Mouse (Mus musculus): ENCODE data around the gene Hemk1. TPM values are rescaled to one million over a fixed set of nuclear protein-coding genes. Genes with fewer than 3 reads are reported as not detected.

Gene Hemk1
- total and polyA plus RNA-seq, 3 experiments: 11.9 to 20.5 (median 12.1) TPM

- peaks cover 43% of the 10 kb centered on the region for H3K27me3 ChIP-seq (replicated peaks)
- peak within 1 kb of the TSS; percentile 80 for H3K4me2 ChIP-seq (ENCODE audit: insufficient read depth, low read depth, poor library complexity, severe bottlenecking)
- H3K36me3 ChIP-seq (replicated peaks in 1 of 2; ENCODE audit: control insufficient read depth in 1 of 2, insufficient read depth in 1 of 2, low read length in 1 of 2): peaks cover 0 to 10% of the 10 kb centered on the region in 2 experiments
- H3K9ac ChIP-seq (ENCODE audit: insufficient read depth, low read depth): peak within 1 kb of the TSS; percentile 50; the same call in 1 of the 2 replicates
- no peaks in the 10 kb centered on the region for H3K79me2 ChIP-seq (replicated peaks; ENCODE audit: control insufficient read depth, extremely low read depth, insufficient read depth, poor library complexity, severe bottlenecking)
- dilution Hi-C loops (cut with MboI; ENCODE audit: extremely low pct_ligation_motif_present, extremely low pct_unique_long_range_greater_than_20kb, low sequenced_read_pairs): no loop called here
- H3K4me3 ChIP-seq (replicated peaks in 1 of 3; ENCODE audit: low read depth in 2 of 3, low read length in 2 of 3, poor library complexity in 1 of 3): peak within 1 kb of the TSS; percentile 55 to 72 (median 69)
- H3K27ac ChIP-seq (ENCODE audit: insufficient read depth, low read depth): no peak within 1 kb of the TSS
- in situ Hi-C loops (cut with MboI; ENCODE audit: low pct_ligation_motif_present, low pct_unique_long_range_greater_than_20kb, low sequenced_read_pairs): no loop called here
- no peaks in the 10 kb centered on the region for H3K9me3 ChIP-seq (replicated peaks; ENCODE audit: low read length)
- TF ChIP-seq TBP (conservative IDR thresholded peaks at IDR 0.05; ENCODE audit: low read depth, low read length): 0 out of 2 replicates have a peak, but pooled peaks have one; percentile 17
- TF ChIP-seq ZC3H11A (IDR thresholded peaks at IDR 0.05; ENCODE audit: low read depth, low read length): no peak
- TF ChIP-seq SIN3A (IDR thresholded peaks at IDR 0.05; ENCODE audit: low read length): peak; percentile 66; the same call in 1 of the 2 replicates
- peak; percentile 40; the same call in 1 of the 2 replicates for TF ChIP-seq TCF12 (IDR thresholded peaks at IDR 0.05; ENCODE audit: low read depth, low read length)
- TF ChIP-seq MAZ (IDR thresholded peaks at IDR 0.05; ENCODE audit: low read depth, low read length): peak; percentile 98
- peak; percentile 65; the same call in 1 of the 2 replicates for TF ChIP-seq ZMIZ1 (IDR thresholded peaks at IDR 0.05; ENCODE audit: low read depth, low read length)
- peak; percentile 57 for TF ChIP-seq POLR2A (IDR thresholded peaks at IDR 0.05; ENCODE audit: low read depth, low read length)
- TF ChIP-seq GABPA (IDR thresholded peaks at IDR 0.05; ENCODE audit: insufficient replicate concordance, low read depth, low read length): no peak
- TF ChIP-seq SMC3 (IDR thresholded peaks at IDR 0.05; ENCODE audit: low read depth, low read length): no peak
- no peak for TF ChIP-seq PAX5 (IDR thresholded peaks at IDR 0.05; ENCODE audit: low read length)
- TF ChIP-seq UBTF (IDR thresholded peaks at IDR 0.05; ENCODE audit: low read depth, low read length): 0 out of 2 replicates have a peak, but pooled peaks have one; percentile 10
- peak; percentile 69 for TF ChIP-seq ELF1 (IDR thresholded peaks at IDR 0.05; ENCODE audit: low read depth, low read length)
- peak; percentile 51 for TF ChIP-seq HCFC1 (IDR thresholded peaks at IDR 0.05; ENCODE audit: low read depth, low read length)
- TF ChIP-seq KAT2A (IDR thresholded peaks at IDR 0.05; ENCODE audit: insufficient replicate concordance, low read length): 0 out of 2 replicates have a peak, but pooled peaks have one; percentile 24
- TF ChIP-seq CHD2 (IDR thresholded peaks at IDR 0.05; ENCODE audit: low read length): peak; percentile 97
- peak; percentile 47; the same call in 1 of the 2 replicates for TF ChIP-seq NRF1 (IDR thresholded peaks at IDR 0.05; ENCODE audit: low read depth, low read length)
- TF ChIP-seq MYC (IDR thresholded peaks at IDR 0.05; ENCODE audit: low read depth, low read length): no peak
- no peak for TF ChIP-seq MAFK (IDR thresholded peaks at IDR 0.05; ENCODE audit: insufficient replicate concordance, low read length)
- TF ChIP-seq IRF4 (IDR thresholded peaks at IDR 0.05; ENCODE audit: low read depth, low read length): peak; percentile 44; the same call in 1 of the 2 replicates
- TF ChIP-seq BHLHE40 (IDR thresholded peaks at IDR 0.05; ENCODE audit: low read depth, low read length): 0 out of 2 replicates have a peak, but pooled peaks have one; percentile 32
- TF ChIP-seq JUND (conservative IDR thresholded peaks at IDR 0.05; ENCODE audit: low read depth, low read length): no peak
- TF ChIP-seq JUN (IDR thresholded peaks at IDR 0.05; ENCODE audit: insufficient read depth, low read depth, low read length): no peak
- peak; percentile 3; the same call in 1 of the 2 replicates for TF ChIP-seq MAX (IDR thresholded peaks at IDR 0.05; ENCODE audit: low read length)
- 0 out of 2 replicates have a peak, but pooled peaks have one; percentile 11 for TF ChIP-seq ETS1 (conservative IDR thresholded peaks at IDR 0.05; ENCODE audit: low read depth, low read length)
- TF ChIP-seq USF2 (conservative IDR thresholded peaks at IDR 0.05; ENCODE audit: low read depth, low read length): no peak
- TF ChIP-seq MXI1 (IDR thresholded peaks at IDR 0.05; ENCODE audit: low read depth, low read length): peak; percentile 39; the same call in 1 of the 2 replicates
- 0 out of 2 replicates have a peak, but pooled peaks have one; percentile 16 for TF ChIP-seq E2F4 (IDR thresholded peaks at IDR 0.05; ENCODE audit: insufficient replicate concordance, low read depth, low read length)
- TF ChIP-seq NELFE (IDR thresholded peaks at IDR 0.05; ENCODE audit: low read depth, low read length): peak; percentile 51; the same call in 1 of the 2 replicates
- peaks cover 14 to 39% of the 10 kb centered on the region in 2 experiments for H3K4me1 ChIP-seq (ENCODE audit: control insufficient read depth in 1 of 2, insufficient read depth in 2 of 2)
- peak; percentile 90 for DNase-seq (ENCODE audit: extremely low read depth)
Observed at GRCm38 (mm10) chr9:107340267-107340859, 2.2 kb upstream of the Hemk1 start, which contains the start of gene 6430571L13Rik. TSS of gene 6430571L13Rik (plus strand) at chr9:107340602.
